Mouse (Mus musculus) mouse trophoblast stem cell (cell line): ENCODE measurements around the gene Ppfia1.

Source experiments
- in situ Hi-C, 2 experiments: fragments of 300-500 bp; cut with MseI, MboI; formaldehyde crosslinking; loops; 2 replicates in 1 of 2; 3 replicates in 1 of 2; pipeline ENCODE4 v1.15.1; 2025

Gene Ppfia1

DNA sequence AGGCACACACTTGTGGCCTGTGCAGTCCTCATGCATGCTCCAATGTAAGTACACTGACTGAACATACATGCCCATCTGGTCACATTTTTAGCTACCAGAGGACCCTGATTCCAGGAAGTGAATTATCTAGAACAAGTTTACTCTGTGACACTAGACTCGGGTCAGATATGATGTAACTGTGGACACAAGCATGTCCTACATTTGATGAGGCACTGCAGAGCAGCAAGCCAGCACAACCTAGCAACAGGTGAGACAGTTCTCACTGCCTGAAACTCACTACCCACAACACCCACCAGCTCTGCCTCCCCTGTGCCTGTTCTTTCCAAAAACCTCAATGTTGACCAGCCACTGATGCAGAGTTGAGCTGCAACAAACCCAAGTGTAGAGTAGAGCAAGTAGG lies 2.7 kb downstream of the Ppfia1 start:
- in situ Hi-C loops = no loop called here

DNA sequence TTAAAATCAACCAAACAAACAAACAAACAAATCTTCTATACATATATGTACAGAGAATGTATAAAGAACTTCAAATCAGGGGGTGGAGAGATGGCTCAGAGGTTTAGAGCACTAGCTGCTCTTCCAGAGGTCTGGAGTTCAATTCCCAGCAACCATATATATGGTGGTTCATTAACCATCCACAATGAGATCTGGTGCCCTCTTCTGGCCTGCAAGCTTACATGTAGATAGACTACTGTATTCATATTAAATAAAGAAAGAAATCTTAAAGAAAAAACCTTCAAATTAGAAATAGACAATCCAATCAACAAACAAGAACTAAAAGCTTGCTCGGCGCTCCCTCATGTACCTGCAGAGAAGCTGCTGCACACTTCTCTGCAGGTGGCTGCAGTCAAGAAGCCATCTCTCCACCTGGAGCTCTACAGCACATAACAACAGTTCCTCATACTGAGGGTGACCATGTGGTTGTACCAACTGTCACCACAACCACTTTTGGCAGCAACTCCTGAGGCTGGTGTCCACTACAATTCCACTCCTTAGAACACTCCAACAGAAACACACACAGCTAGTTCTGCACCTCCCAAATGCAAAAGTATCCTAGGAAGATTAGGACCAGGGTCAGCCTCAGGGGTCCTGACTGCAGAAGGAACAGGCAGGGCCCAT lies 3.5 kb downstream of the Ppfia1 start:
- in situ Hi-C loops = no loop called here

DNA sequence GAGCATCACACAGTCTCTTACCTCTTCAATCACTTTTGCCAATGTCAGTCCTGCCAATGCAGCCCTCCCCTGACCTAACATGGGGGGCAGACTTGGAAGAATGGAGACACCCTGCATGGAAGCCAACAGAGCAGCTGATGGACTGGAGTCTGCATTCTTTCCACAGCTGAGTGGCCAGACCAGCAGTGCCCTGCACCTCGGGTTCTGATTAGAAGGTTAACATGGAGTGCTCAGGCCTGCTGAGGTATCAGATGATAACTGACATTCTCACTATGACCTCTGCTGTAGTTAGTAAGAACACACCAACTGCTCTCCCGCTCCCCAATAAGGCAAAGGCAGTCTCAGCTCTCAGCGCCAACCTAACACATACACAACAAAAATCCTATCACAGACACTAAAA lies 8.3 kb downstream of the Ppfia1 start:
- in situ Hi-C loops = no loop called here

- in situ Hi-C loops = no loop called here
These were observed 12.2 kb downstream of the Ppfia1 start for GRCm38 (mm10) chr7:144541351-144541750.

GRCm38 (mm10) chr7:144539146-144539545 lies 14.4 kb downstream of the Ppfia1 start:
- in situ Hi-C loops = no loop called here

DNA sequence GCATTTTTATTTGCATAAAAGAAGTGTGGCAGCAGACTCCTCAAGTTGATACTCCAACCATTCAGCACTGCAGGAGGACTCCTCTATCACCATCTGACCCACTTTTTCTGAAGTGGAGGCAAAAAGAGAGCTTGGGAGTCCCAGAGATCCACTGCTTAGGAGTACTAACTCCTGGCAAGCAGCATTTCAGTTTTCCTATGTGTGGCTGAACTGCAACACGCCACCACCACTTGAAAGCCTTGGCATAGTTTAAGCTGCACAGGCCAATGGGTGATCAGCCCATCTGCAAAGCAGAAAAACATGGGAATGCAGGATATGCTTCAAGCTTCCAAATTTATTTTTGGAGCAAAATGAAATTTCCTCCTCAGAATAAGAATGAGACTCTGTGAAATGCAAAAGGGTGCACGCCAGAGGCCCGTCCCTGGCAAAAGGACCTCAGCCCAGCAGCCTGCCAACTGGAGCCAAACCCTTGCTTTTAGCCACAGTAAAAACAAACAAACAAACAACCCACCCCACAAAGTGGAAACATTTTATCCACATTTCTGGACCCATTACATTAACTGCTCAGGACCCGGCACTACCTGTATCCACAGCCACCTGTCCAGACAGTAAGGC lies 15.4 kb downstream of the Ppfia1 start:
- in situ Hi-C loops = no loop called here

GRCm38 (mm10) chr7:144536367-144536766 lies 17.2 kb downstream of the Ppfia1 start:
- in situ Hi-C loops = no loop called here

DNA sequence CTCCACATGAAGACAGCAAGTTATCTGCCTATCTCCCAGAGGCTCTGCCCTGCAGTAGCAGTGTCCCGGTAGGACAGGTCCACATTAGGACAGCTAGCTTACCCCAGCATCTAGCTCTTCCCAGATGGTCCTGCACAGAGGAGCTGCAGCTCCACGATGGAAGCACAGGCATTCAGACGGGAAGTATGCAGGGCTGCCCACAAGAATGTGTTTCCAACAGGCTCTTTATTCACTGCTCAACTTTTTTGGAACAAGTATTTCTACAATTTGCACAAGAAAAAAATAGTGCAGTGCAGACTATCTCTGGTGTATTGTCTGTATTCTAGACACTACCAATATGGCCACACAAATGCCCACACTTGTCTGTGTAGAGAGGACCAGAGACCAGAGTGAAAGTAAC lies 18.8 kb downstream of the Ppfia1 start:
- in situ Hi-C loops = no loop called here

- in situ Hi-C loops = no loop called here
These were observed 21.7 kb downstream of the Ppfia1 start for GRCm38 (mm10) chr7:144531585-144532378.

GRCm38 (mm10) chr7:144529851-144530250 lies 23.7 kb downstream of the Ppfia1 start:
- in situ Hi-C loops = no loop called here

DNA sequence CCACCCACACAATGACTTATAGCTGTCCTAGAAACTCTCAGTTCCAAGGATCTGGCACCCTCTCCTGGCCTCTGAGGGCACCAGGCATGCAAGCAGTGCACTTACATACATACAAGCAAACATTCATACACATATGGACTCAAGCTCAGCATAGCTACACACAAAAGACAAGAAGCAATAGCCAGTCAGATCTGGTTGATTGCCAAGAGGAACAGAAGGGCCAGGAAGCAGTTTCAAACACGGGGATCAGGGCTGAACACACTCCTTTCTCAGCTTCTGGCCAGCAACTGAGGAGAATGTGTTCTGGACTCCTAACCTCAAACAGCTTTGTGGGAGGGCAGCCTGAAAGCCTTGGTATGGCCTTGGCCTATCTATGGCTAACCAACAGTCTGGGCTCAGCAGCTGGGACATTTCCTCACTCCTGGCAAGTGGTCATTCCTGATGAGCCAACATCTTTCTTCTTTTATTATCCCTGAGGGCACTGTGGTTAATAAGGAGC lies 25.8 kb downstream of the Ppfia1 start:
- in situ Hi-C loops = no loop called here

DNA sequence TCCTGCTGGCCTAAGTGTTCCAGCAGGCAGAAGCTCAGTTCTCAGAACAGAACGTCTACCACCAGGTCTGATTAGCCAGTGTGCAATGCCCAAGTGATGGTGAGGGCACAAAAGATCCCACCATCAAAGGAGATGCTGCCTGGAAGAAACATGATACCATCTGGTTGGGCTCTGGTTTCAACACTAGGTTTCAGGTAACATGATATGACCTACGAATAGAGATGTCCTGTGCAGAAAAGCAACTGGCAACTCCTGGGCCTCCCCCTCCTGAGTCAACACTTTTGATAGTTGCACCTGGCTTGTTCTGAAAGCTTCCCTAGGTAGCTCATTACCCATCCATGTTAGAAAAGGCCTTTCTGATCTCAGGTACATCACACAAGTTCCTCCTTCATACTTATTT lies 26.9 kb downstream of the Ppfia1 start:
- in situ Hi-C loops = no loop called here

DNA sequence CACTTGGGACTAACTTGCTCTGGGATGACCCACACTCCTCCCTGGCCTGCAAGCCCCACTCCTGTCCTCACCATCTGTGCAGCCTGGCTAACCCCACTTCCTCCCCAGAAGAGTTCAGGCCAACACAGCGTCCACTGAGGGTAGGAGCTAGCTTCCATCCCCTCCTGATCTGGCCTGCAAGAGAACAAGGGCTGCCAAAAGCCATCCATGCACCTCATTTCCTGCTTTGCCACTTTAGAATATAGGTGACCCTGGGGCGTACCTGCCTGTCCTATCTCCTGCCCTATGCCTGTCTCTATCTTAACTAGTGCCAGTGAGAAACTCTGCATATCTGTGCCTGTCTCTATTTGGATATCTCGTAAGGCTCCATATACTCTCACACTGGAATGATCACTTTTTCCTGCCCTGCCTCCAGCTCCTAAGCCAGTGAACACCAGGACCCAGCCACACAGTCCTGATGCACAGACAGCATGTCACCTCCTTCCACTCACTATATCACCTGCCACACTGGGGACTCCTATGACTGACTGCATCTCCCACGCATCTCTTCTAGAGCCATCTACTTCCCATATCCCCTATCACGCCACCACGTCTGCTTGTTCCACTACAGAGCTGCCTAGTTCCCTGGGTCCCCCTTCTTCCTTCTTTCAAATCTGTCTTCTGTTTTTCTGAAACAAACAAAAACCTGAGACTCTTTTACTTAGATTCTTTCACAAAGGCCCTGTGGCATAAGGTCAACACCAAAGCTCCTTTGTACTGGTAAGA lies 28.9 kb downstream of the Ppfia1 start:
- in situ Hi-C loops = no loop called here

DNA sequence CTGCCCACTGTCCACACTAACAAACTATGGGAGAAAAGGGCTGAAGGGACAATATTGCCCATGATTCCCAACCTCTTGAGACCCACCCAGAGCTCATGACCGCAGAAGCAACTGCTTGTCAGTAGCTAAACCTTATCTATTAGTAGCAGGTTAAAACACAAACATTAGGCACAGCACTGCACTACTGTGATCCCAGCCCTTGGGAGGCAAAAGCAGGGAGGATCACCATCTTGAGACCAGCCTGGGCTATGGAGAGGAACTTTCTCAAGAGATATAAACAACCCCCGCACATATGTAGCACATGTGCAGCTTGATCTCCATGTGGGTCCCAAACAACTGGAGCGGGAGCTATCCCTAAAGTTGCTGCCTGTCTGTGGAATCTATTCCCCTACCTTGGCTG lies 30.1 kb downstream of the Ppfia1 start:
- in situ Hi-C loops = no loop called here

DNA sequence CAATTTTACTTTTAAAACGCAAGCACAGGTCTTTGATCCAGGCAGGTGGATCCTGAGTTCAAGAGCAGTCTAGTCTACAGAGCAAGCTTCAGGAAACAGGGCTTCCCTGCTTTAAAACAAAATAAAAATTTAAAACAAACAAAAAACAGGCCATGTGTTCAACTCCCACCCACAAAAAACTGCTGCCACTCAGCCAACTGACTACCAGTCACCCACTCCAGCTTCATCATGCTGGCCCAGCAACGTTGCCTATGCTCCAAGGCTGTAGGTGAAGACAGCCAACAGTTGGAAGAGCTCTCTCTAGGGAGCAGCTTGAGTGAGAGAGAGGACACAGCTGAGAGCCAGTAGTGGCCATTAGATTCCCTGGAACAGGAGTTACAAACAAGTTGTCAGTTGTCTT lies 31.6 kb downstream of the Ppfia1 start:
- in situ Hi-C loops = no loop called here

- in situ Hi-C loops = no loop called here
These were observed 33.7 kb downstream of the Ppfia1 start for GRCm38 (mm10) chr7:144519852-144520251.

- in situ Hi-C loops = no loop called here
These were observed 36.8 kb downstream of the Ppfia1 start for GRCm38 (mm10) chr7:144516711-144517110.

DNA sequence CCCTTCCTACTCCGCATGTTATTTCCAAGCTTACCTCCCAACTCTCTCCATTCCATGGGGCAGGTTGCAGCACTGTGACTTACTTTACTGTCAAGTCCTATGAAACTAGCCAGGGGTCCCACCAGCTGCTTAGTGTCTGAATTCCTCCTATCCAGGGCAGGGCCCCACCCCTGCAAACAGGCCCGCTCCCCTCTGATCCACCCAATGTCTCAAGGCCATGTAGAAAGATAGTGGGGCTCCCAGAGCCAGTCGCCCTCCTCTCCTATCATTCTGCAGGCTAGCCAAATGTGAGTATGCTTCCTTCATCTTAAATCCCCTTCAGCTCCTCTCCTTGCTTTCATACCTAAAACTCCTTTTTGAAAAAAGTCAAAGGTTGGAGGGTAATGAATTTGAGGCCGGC lies 44.4 kb downstream of the Ppfia1 start:
- in situ Hi-C loops = no loop called here

DNA sequence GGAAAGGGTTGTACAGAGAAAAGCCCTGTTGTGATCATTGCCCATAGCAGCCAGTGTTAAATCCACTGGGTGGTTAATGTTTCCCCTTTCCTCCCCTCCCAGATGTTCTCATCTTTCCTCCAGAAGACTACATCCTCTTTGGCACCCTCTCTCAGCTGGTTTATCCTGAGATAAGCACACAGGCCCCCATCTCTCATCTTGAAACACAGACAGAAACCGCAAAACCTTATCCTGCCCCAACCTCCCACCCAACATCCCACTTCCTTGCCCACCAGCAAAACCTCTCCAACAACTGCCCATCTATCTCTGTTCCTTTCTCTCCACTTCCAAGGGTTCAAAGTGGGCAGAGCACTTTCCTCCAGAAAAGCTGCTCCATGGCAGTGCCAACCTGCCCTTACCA lies 46.7 kb downstream of the Ppfia1 start:
- in situ Hi-C loops = no loop called here

GRCm38 (mm10) chr7:144503959-144504358 lies 49.6 kb downstream of the Ppfia1 start:
- in situ Hi-C loops = no loop called here

DNA sequence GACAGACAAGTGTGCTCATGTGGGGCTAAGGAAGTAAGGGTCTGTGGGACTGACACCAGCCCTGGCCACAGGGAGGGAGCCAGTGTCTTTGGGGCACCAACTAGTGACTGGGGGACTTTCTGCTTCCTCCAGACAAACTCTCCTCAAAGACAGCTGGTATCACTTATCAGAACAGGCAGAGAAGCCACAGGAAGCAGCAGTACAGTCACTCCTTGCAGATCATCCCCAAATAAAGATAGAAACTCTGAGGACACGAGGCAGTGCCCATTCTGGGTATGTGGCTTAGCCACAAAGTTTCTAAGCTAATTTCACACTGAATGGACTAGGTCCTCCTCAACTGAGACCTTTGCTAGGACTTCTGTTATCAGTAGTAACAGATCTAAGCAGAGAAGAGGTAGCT lies 60.6 kb downstream of the Ppfia1 start:
- in situ Hi-C loops = no loop called here
